Mouse (Mus musculus): ENCODE measurements at regions not wholly inside any gene's neighbourhood (a gene's known extent, or its start where the extent isn't known, plus 50 kb on each side); places are given as distances from the start of the nearest gene placed in this dataset.

DNA sequence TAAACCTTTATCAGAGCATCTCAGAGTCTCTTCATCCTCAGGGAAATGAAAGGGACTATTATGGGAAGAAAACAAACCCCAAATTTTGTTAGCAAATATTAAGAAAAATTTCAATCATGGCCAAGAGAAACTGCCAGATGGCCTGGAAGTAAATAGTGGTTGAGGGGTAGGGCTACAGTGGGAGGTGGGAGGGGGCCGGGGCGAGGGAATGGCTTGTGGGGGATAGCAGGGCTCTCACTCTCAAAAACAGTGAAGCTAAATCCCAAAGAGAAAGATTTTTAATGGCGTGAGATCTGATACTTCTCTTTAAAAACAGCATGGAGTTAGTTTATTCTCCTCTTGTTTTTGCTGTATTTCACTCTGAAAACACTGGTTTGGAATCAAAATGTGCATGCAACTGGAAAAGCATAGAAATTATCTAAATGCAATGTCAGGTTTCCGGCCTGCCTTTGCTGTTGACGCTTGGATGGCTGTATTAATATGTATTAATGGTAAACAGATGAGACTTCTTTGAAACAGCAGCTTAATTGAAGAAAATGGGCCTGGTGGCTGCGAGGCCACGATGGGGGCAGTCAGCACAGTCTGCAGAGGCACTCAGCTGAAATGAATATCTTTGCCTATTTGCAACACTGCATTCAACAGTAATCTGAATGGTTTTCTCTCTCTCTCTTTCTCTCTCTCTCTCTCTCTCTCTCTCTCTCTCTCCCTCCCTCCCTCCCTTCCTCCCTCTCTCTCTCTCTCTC lies 99.8 kb upstream of the Spats2l start:
- WGBS = 31% methylated on average over 7 of the region's 7 CpGs
- ATAC-seq = peak; percentile 83
- Histone ChIP-seq H3K4me1 (peaks cover 13% of the 10 kb centered on the region), H3K27ac (peak overlapping the region; percentile 60), H3K4me3 (no peak overlapping the region), H3K9ac (no peak overlapping the region), H3K36me3 (ENCODE audit: poor library complexity, severe bottlenecking) (no peaks in the 10 kb centered on the region), H3K4me2 (no peak overlapping the region), H3K9me3 (replicated peaks) (no peaks in the 10 kb centered on the region), H3K27me3 (no peaks in the 10 kb centered on the region)

DNA sequence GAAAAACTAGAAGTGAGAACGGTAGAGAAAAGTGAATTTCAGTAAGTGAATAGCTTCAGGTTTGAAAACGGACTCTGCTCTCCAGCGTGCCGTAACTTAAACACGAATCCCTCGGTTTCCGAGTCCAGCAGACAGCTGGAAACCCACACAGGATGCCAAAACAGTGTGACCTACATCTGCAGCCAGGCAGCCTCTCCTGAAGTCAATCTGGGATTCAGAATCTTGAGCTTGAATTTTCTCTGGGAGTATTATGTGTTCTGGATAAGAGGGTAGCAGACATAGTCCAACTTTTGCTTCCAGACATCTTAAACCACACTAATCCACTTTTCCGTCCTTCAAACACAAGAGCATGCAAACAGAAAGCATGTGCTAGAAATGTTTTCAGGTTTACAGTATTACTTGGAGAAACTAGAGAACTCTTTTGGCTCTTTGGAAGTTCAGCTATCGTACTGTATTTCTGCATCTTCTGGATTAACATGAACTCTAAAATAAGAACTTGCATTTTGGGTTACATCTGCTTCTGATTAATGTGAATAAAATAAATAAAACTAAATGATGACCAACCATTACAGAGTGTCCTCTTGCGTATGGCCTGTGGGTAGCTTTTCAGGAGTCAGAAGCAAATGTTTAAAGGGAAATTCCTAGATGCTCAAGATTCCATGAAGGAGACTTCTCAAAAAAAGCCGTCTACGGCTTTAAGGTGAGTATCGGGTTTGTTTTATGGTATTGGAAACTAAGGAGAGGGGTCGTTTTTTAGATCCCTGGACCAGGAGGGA lies 89.4 kb upstream of the Spats2l start:
- Histone ChIP-seq H3K27ac (no peak overlapping the region), H3K9me3 (replicated peaks) (no peaks in the 10 kb centered on the region), H3K36me3 (ENCODE audit: poor library complexity, severe bottlenecking) (no peaks in the 10 kb centered on the region), H3K4me3 (no peak overlapping the region), H3K9ac (no peak overlapping the region), H3K4me1 (no peaks in the 10 kb centered on the region), H3K4me2 (no peak overlapping the region), H3K27me3 (no peaks in the 10 kb centered on the region)
- no peak for ATAC-seq
- WGBS = 91% methylated on average over 14 of the region's 14 CpGs

DNA sequence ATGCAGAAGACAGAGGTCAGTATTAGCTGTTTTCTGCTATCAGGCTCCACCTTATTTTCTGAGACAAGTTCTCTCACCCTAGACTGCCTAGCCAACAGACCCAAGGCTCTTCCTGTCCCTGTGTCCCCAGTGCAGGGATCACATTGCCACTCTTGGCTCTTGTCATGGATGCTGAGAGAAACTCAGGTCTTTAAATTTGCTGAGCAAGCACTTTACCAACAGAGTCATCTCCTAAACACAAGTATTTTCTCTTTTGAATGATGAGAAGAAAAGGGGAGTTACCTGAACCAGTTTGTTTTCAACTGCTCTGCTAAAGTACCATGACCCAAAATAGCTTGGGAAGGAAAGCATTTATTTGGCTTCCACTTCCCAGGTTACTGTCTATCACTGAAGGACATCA lies 84.7 kb upstream of the Spats2l start:
- Histone ChIP-seq H3K4me2 (no peak overlapping the region), H3K9me3 (replicated peaks) (no peaks in the 10 kb centered on the region), H3K9ac (no peak overlapping the region), H3K4me3 (no peak overlapping the region), H3K4me1 (no peaks in the 10 kb centered on the region), H3K36me3 (ENCODE audit: poor library complexity, severe bottlenecking) (no peaks in the 10 kb centered on the region), H3K27ac (no peak overlapping the region), H3K27me3 (no peaks in the 10 kb centered on the region)
- no peak for ATAC-seq

DNA sequence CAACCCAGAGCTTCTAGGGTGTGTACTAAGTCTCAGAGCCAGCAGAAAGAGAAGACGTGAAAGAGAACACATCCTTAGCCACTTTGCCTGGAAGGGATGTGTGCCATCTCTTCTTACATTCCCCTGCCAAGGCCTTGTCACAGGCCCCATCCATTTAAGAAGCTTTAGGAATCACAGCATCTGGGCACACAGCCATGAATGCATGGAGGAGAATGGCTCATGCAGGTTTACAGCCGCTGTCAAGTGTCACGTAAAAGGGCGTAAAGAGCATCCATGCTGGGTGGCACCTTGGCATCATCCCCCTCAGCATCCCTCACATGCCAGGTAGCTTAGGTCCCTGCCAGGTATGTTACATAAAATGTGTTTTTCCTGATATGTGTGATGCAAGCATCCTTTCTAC lies 66.1 kb upstream of the Spats2l start:
- Histone ChIP-seq H3K9ac (no peak overlapping the region), H3K36me3 (ENCODE audit: poor library complexity, severe bottlenecking) (no peaks in the 10 kb centered on the region), H3K27me3 (no peaks in the 10 kb centered on the region), H3K27ac (no peak overlapping the region), H3K4me3 (no peak overlapping the region), H3K4me2 (no peak overlapping the region), H3K4me1 (no peaks in the 10 kb centered on the region), H3K9me3 (replicated peaks) (no peaks in the 10 kb centered on the region)
- no peak for ATAC-seq
- WGBS = 76% methylated on average over 4 of the region's 4 CpGs

DNA sequence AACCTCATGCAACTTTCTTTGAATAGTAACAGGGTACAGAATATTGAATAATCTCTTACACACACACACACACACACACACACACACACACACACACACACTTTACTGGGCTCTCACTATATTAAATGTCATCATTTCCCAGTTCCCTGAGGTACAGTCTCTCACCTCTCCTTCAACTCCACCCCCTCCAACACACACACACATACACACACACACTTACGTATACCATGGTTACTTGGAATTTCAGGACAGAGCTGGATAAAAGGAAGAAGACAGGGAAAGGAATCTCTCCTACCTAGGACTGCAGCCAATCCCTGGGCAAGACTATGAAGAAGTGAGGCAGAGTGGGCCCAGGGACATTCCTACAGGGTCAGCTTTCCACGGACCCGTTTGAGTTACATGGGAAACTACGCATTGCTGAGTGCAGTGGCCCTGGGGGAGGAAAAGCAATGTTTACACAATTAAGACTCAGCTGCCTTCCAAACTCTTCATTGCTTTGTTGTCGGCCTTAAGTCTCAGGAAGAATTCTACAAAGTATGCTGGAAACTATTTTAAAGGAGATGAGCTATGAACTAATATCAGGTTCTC lies 61.0 kb upstream of the Spats2l start:
- Histone ChIP-seq H3K4me2 (no peak overlapping the region), H3K4me3 (no peak overlapping the region), H3K9ac (no peak overlapping the region), H3K27ac (no peak overlapping the region), H3K36me3 (ENCODE audit: poor library complexity, severe bottlenecking) (no peaks in the 10 kb centered on the region), H3K4me1 (no peaks in the 10 kb centered on the region), H3K27me3 (no peaks in the 10 kb centered on the region), H3K9me3 (replicated peaks) (no peaks in the 10 kb centered on the region)
- WGBS = 82% methylated on average over 5 of the region's 5 CpGs
- ATAC-seq = no peak

DNA sequence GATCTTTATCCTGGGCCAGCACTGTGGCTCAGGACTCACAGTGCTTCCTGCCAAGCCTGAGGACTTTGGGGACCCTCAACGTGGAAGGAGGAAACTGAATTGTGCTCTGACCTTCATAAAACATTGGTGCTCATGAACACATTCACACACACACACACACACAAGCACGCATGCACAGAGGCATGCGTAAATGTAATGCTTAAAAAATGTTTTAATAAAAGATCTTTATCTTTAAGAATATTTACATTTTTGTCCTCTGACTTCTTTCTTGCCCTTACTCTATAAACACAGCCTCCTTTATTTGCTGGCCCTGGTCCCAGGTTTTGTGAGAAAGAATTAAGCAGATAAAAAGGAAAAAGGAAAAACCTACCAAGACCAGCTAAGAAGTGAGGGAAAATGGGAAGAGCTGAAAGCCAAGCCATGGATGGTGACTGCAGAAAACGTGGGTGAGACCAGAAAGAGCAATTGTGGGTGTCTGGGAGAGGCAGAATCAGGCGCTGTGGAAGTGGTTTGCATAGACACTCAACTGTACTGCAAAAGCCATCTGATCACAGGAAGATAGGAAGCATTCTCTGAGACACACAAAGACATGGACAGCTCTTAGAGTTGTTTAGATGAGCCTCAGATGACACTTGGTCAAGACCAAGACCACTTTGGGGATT lies 56.7 kb upstream of the Spats2l start:
- H3K4me1 ChIP-seq = no peaks in the 10 kb centered on the region
- H3K4me2 ChIP-seq = no peak overlapping the region
- H3K9me3 ChIP-seq (replicated peaks) = no peaks in the 10 kb centered on the region
- no peak for ATAC-seq
- no peak overlapping the region for H3K4me3 ChIP-seq
- H3K36me3 ChIP-seq (ENCODE audit: poor library complexity, severe bottlenecking) = no peaks in the 10 kb centered on the region
- 86% methylated on average over 5 of the region's 5 CpGs for WGBS
- no peak overlapping the region for H3K9ac ChIP-seq
- no peak overlapping the region for H3K27ac ChIP-seq
- no peaks in the 10 kb centered on the region for H3K27me3 ChIP-seq

DNA sequence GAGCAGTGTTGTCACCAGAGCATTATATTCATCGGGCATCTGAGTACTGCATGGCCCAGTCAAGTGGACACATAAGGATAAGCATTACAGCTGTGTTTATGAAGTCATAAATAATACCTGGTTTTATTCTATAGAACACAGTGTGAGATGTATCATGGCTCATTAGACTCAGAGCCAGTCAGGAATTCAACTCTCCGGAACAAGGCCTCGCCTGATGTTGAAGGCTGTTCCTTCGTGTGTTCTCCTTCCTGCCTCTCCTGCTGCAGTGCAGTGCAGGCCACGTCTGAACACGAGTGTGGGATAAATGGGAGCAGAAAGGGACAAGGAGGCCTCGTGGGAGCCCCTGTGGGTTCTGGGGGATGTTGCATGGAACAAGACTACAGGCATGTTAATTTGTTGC lies 55.6 kb upstream of the Spats2l start:
- H3K4me2 ChIP-seq = no peak overlapping the region
- no peak overlapping the region for H3K4me3 ChIP-seq
- H3K36me3 ChIP-seq (ENCODE audit: poor library complexity, severe bottlenecking) = no peaks in the 10 kb centered on the region
- H3K9ac ChIP-seq = no peak overlapping the region
- WGBS = 74% methylated on average over 7 of the region's 7 CpGs
- no peak overlapping the region for H3K27ac ChIP-seq
- no peaks in the 10 kb centered on the region for H3K4me1 ChIP-seq
- no peaks in the 10 kb centered on the region for H3K27me3 ChIP-seq
- ATAC-seq = no peak
- no peaks in the 10 kb centered on the region for H3K9me3 ChIP-seq (replicated peaks)
